Mouse (Mus musculus): ENCODE measurements around the gene Kyat1. TPM values are rescaled to one million over a fixed set of nuclear protein-coding genes. Genes with fewer than 3 reads are reported as not detected.

The Kyat1 gene
- 1 to 10 TPM; 2.5 TPM for total RNA-seq (2023)

GRCm38 (mm10) chr2:30205629-30206357 lies at the start of gene Kyat1:
Kyat1 (minus strand) TSS chr2:30205847.

GRCm38 (mm10) chr2:30240267-30240666 lies 34.6 kb upstream of the Kyat1 start, which contains the start of gene Gm28035:
Gm28035 (plus strand) TSS chr2:30240567.

GRCm38 (mm10) chr2:30237199-30237880 lies 31.7 kb upstream of the Kyat1 start, which contains the start of gene Lrrc8a:
Lrrc8a (plus strand) TSS chr2:30237715.

GRCm38 (mm10) chr2:30177700-30178675 lies 27.7 kb downstream of the Kyat1 start, which contains the start of gene Spout1:
Spout1 (minus strand) TSS chr2:30178459.

GRCm38 (mm10) chr2:30171371-30171996 lies 34.2 kb downstream of the Kyat1 start, which contains the start of gene Endog:
Endog (plus strand) TSS chr2:30171493.

Other genes starting within 250 kb of the Kyat1 start
- 100 to 1,000 TPM; 184 to 197 TPM for gene Sptan1, start 240.3 kb downstream of the Kyat1 start, total RNA-seq (2023)
- 1 to 10 TPM; 2.0 TPM for gene Wdr34, start 157.0 kb downstream of the Kyat1 start, total RNA-seq (2023)
- gene Set, start 148.5 kb downstream of the Kyat1 start, total RNA-seq (2023), result 100 to 1,000 TPM; 117 to 141 TPM
- 10 to 100 TPM in 1 of 2 experiments, 1 to 10 TPM in 1; 4.2 to 11.0 TPM for gene Pkn3, start 128.2 kb downstream of the Kyat1 start, total RNA-seq (2023)
- 10 to 100 TPM; 11.2 to 11.5 TPM for gene Zdhhc12, start 112.2 kb downstream of the Kyat1 start, total RNA-seq (2023)
- 10 to 100 TPM; 32.6 to 35.7 TPM for gene Zer1, start 81.3 kb downstream of the Kyat1 start, total RNA-seq (2023)
- 10 to 100 TPM; 44.3 to 51.3 TPM for gene Tbc1d13, start 72.1 kb downstream of the Kyat1 start, total RNA-seq (2023)
- 1 to 10 TPM; 3.2 to 3.4 TPM for gene Endog, start 34.4 kb downstream of the Kyat1 start, total RNA-seq (2023)
- gene Spout1, start 27.4 kb downstream of the Kyat1 start, total RNA-seq (2023), result 10 to 100 TPM in 1 of 2 experiments, 1 to 10 TPM in 1; 7.6 to 10.1 TPM
- gene Lrrc8a, start 31.9 kb upstream of the Kyat1 start, total RNA-seq (2023), result 10 to 100 TPM; 16.2 to 19.7 TPM
- gene Gm28035, start 34.7 kb upstream of the Kyat1 start, total RNA-seq (2023), result under 1 TPM in 1 of 2 experiments, not detected in 1; 0.64 TPM
- 1 to 10 TPM; 1.4 to 2.4 TPM for gene Phyhd1, start 60.4 kb upstream of the Kyat1 start, total RNA-seq (2023)
- 1 to 10 TPM in 1 of 2 experiments, not detected in 1; 8.2 TPM for gene Gm28038, start 75.2 kb upstream of the Kyat1 start, total RNA-seq (2023)
- 1 to 10 TPM; 4.6 to 6.1 TPM for gene Dolk, start 80.5 kb upstream of the Kyat1 start, total RNA-seq (2023)
- 10 to 100 TPM; 30.0 to 30.1 TPM for gene Nup188, start 80.5 kb upstream of the Kyat1 start, total RNA-seq (2023)
- gene Sh3glb2, start 153.5 kb upstream of the Kyat1 start, total RNA-seq (2023), result 10 to 100 TPM; 14.6 to 16.0 TPM
- gene Miga2, start 158.4 kb upstream of the Kyat1 start, total RNA-seq (2023), result 1 to 10 TPM; 5.9 to 7.6 TPM
- gene Dolpp1, start 186.4 kb upstream of the Kyat1 start, total RNA-seq (2023), result 10 to 100 TPM; 10.8 to 12.6 TPM
- gene Crat, start 210.0 kb upstream of the Kyat1 start, total RNA-seq (2023), result 10 to 100 TPM; 31.9 to 36.0 TPM
- gene Ptpa, start 210.2 kb upstream of the Kyat1 start, total RNA-seq (2023), result 100 to 1,000 TPM in 1 of 2 experiments, 10 to 100 TPM in 1; 96.5 to 101 TPM

All from neutrophil, adult 59 days (primary cell).